Mouse (Mus musculus) midbrain, embryonic 16.5 days (tissue): Measurements from ENCODE around the gene Pld4. TPM values are rescaled to one million over a fixed set of nuclear protein-coding genes. Genes with fewer than 3 reads are reported as not detected.
A peak's percentile ranks its signal among the peaks of the same experiment; 100 is the strongest.
"Not testable (repeated sequence)": the region's sequence is repeated elsewhere in the genome, so short reads cannot be mapped to it uniquely, and the experiment has no call there.

Experiments
- ATAC-seq: fragments of 200-750 bp; cut with Nextera tagmentation; 2 replicates; pipeline ENCODE4 v1.8.0; 2017; ENCODE audit warnings: moderate TSS enrichment
- H3K27ac ChIP-seq: fragments of 300-500 bp; sonication (generic); 2 replicates; pipeline ENCODE4 v1.5.1; 2014; ENCODE audit warnings: mild to moderate bottlenecking, low read length, mixed read lengths
- H3K27me3 ChIP-seq: fragments of 300-500 bp; sonication (generic); 2 replicates; pipeline ENCODE4 v1.6.1; 2014; ENCODE audit warnings: low read depth, low read length, mixed read lengths; ENCODE audit not compliant: control insufficient read depth, insufficient read depth
- H3K36me3 ChIP-seq: fragments of 300-500 bp; sonication (generic); 2 replicates; pipeline ENCODE4 v1.6.1; 2014; ENCODE audit warnings: mild to moderate bottlenecking, low read length, moderate library complexity, mixed read lengths; ENCODE audit not compliant: control insufficient read depth, insufficient read depth
- H3K4me1 ChIP-seq: fragments of 300-500 bp; sonication (generic); 2 replicates; pipeline ENCODE4 v1.6.1; 2014; ENCODE audit warnings: mild to moderate bottlenecking, low read length, mixed read lengths; ENCODE audit not compliant: control insufficient read depth, insufficient read depth
- H3K4me2 ChIP-seq: fragments of 300-500 bp; sonication (generic); 2 replicates; pipeline ENCODE4 v1.6.1; 2014; ENCODE audit warnings: mild to moderate bottlenecking, low read length, mixed read lengths
- H3K4me3 ChIP-seq: fragments of 300-500 bp; sonication (generic); 2 replicates; pipeline ENCODE4 v1.5.1; 2014; ENCODE audit warnings: low read depth, mild to moderate bottlenecking, low read length, moderate library complexity, mixed read lengths
- H3K9ac ChIP-seq: fragments of 300-500 bp; sonication (generic); 2 replicates; pipeline ENCODE4 v1.6.1; 2014; ENCODE audit warnings: low read depth, low read length, mixed read lengths
- H3K9me3 ChIP-seq: fragments of 300-500 bp; sonication (generic); replicated peaks from 2 replicates; pipeline ENCODE4 v1.6.1; 2014; ENCODE audit warnings: mild to moderate bottlenecking, low read length, mixed read lengths; ENCODE audit not compliant: control insufficient read depth, poor library complexity, severe bottlenecking
- WGBS: fragments of 180-500 bp; shearing (Covaris S2); extraction: QIAGEN DNeasy Blood & Tissue Kit; methylation state at CpG from one replicate; pipeline ENCODE4 v1.1.7; 2014; 5-methylcytosine and 5-hydroxymethylcytosine counted together
- polyA plus RNA-seq: library from polyadenylated mRNA; unstranded; fragments of >200 nt; fragmentation: Nextera tagmentation; extraction: Ambion mirVana; gene quantifications from 2 replicates; pipeline ENCODE4 v1.2.1, GENCODE M21; 2015

Gene Pld4
- polyA plus RNA-seq, 1 experiment from 2014 or later = 5.9 TPM

GRCm38 (mm10) chr12:112808587-112809364 is 48.3 kb downstream of the Pld4 start, which contains the start of gene Clba1:
Gene Clba1, plus strand, starts transcription at chr12:112808937.
- Histone ChIP-seq H3K9ac (peak within 1 kb of the TSS; percentile 72), H3K4me1 (peaks cover 14% of the 10 kb centered on the region), H3K27ac (peak within 1 kb of the TSS; percentile 83), H3K36me3 (no peaks in the 10 kb centered on the region; the same call in 1 of the 2 replicates), H3K4me3 (peak within 1 kb of the TSS; percentile 76), H3K9me3 (no peaks in the 10 kb centered on the region), H3K4me2 (peak within 1 kb of the TSS; percentile 84), H3K27me3 (no peaks in the 10 kb centered on the region; the same call in 1 of the 2 replicates)
- peak; percentile 96 for ATAC-seq
- under 1% methylated on average over 64 of the region's 64 CpGs for WGBS

- 24% methylated on average over 8 of the region's 8 CpGs for WGBS
- Histone ChIP-seq H3K4me1 (peaks cover 14% of the 10 kb centered on the region), H3K27me3 (no peaks in the 10 kb centered on the region; the same call in 1 of the 2 replicates), H3K9me3 (no peaks in the 10 kb centered on the region), H3K4me3 (peak overlapping the region; percentile 76), H3K4me2 (peak overlapping the region; percentile 84), H3K9ac (peak overlapping the region; percentile 72), H3K27ac (no peak overlapping the region), H3K36me3 (peaks cover 5% of the 10 kb centered on the region; the same call in 1 of the 2 replicates)
- no peak for ATAC-seq
Measured at GRCm38 (mm10) chr12:112809641-112810040, 49.2 kb downstream of the Pld4 start.

- peak overlapping the region; percentile 84; the same call in 1 of the 2 replicates for H3K4me2 ChIP-seq
- 67% methylated on average over 19 of the region's 19 CpGs for WGBS
- peaks cover 14% of the 10 kb centered on the region for H3K4me1 ChIP-seq
- no peak overlapping the region for H3K9ac ChIP-seq
- H3K27ac ChIP-seq = no peak overlapping the region
- no peaks in the 10 kb centered on the region for H3K9me3 ChIP-seq
- ATAC-seq = no peak
- peaks cover 7% of the 10 kb centered on the region; the same call in 1 of the 2 replicates for H3K36me3 ChIP-seq
- no peaks in the 10 kb centered on the region for H3K27me3 ChIP-seq
- no peak overlapping the region; the same call in 1 of the 2 replicates for H3K4me3 ChIP-seq
Measured at GRCm38 (mm10) chr12:112810092-112810885, 49.8 kb downstream of the Pld4 start.

GRCm38 (mm10) chr12:112813370-112813769 is 52.9 kb downstream of the Pld4 start:
- ATAC-seq = no peak
- H3K27ac ChIP-seq = no peak overlapping the region
- 79% methylated on average over 7 of the region's 7 CpGs for WGBS
- H3K9me3 ChIP-seq = no peaks in the 10 kb centered on the region
- peaks cover 9% of the 10 kb centered on the region for H3K4me1 ChIP-seq
- no peak overlapping the region for H3K4me3 ChIP-seq
- no peak overlapping the region for H3K9ac ChIP-seq
- peaks cover 11% of the 10 kb centered on the region for H3K36me3 ChIP-seq
- H3K4me2 ChIP-seq = no peak overlapping the region
- no peaks in the 10 kb centered on the region for H3K27me3 ChIP-seq

GRCm38 (mm10) chr12:112814682-112815470 is 54.4 kb downstream of the Pld4 start:
- Histone ChIP-seq H3K9ac (no peak overlapping the region), H3K4me1 (0 out of 2 replicates have a peak, but pooled peaks cover 2% of the 10 kb centered on the region), H3K4me2 (no peak overlapping the region), H3K9me3 (no peaks in the 10 kb centered on the region), H3K27ac (no peak overlapping the region), H3K4me3 (no peak overlapping the region), H3K36me3 (peaks cover 21% of the 10 kb centered on the region), H3K27me3 (no peaks in the 10 kb centered on the region)
- ATAC-seq = no peak
- WGBS = 81% methylated on average over 14 of the region's 14 CpGs

- H3K9me3 ChIP-seq = no peaks in the 10 kb centered on the region
- H3K36me3 ChIP-seq = peaks cover 25% of the 10 kb centered on the region
- no peak overlapping the region for H3K27ac ChIP-seq
- no peaks in the 10 kb centered on the region for H3K4me1 ChIP-seq
- H3K4me2 ChIP-seq = no peak overlapping the region
- 0 out of 2 replicates have a peak, but pooled peaks have one; percentile 22 for ATAC-seq
- H3K4me3 ChIP-seq = no peak overlapping the region
- WGBS = 56% methylated on average over 4 of the region's 4 CpGs
- no peak overlapping the region for H3K9ac ChIP-seq
- H3K27me3 ChIP-seq = no peaks in the 10 kb centered on the region
Measured at GRCm38 (mm10) chr12:112816294-112816693, 55.8 kb downstream of the Pld4 start.

GRCm38 (mm10) chr12:112816866-112817265 is 56.4 kb downstream of the Pld4 start:
- WGBS = 83% methylated on average over 7 of the region's 7 CpGs
- H3K9ac ChIP-seq, H3K4me1 ChIP-seq, ATAC-seq, H3K27ac ChIP-seq, H3K4me2 ChIP-seq, H3K4me3 ChIP-seq, H3K27me3 ChIP-seq, H3K9me3 ChIP-seq: not testable (repeated sequence)
- H3K36me3 ChIP-seq = peaks cover 25% of the 10 kb centered on the region
